Mouse (Mus musculus) layer of hippocampus, adult 9-10 months (tissue): ENCODE data around the gene Gm11027.
"Not testable (repeated sequence)": the region's sequence is repeated elsewhere in the genome, so short reads cannot be mapped to it uniquely, and the experiment has no call there.

Source experiments
- DNase-seq: peaks from one replicate; pipeline ENCODE4 v3.0.0; 2022; ENCODE audit warnings: low spot score

The Gm11027 gene

GRCm38 (mm10) chr12:116275086-116275485 is at the start of gene Gm11027:
Gm11027 (plus strand) TSS chr12:116275386.
- not testable (repeated sequence) for DNase-seq

- no peak for DNase-seq
Observed at GRCm38 (mm10) chr12:116226289-116227057, 48.7 kb upstream of the Gm11027 start.

DNA sequence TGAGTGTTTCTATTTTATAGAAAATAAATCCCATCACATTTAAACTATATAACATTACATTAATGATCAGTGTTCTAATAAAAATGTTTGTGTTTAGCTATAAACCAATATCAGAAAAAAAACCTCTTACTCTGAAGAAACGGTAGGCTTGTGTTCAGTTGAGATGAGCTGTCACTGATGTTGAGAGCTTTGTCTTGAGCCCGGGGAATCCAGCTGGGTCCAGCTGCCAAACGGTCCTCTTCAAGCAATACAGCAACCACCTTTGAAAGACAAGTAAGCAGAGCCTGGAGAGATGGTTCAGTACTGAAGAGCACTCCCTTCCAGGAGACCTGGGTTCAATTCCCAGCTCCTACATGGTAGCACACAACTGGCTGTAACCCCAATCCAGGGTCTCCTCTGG is 45.7 kb upstream of the Gm11027 start:
- no peak for DNase-seq

DNA sequence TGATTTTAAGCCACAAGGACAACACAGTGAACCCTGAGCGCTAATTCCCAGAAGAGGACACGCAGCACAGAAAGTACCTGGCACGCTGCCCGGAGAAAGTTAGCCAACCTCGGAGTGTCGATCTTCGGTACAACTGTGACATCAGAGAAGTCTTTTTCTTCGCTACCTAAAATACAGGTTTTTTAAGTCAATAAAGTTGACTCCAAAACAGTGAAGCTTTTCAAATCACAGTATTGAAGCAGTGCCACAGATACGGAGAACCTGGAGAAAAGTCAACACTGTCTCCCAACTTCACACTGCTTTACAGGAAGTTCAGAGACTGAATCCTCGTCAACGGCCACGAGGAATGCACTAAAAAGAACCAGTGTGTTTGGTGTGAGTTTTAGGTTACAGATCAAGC is 43.6 kb upstream of the Gm11027 start:
- DNase-seq: no peak

- DNase-seq: no peak
Observed at GRCm38 (mm10) chr12:116232061-116232460, 43.1 kb upstream of the Gm11027 start.

- DNase-seq: no peak
Observed at GRCm38 (mm10) chr12:116235356-116235755, 39.8 kb upstream of the Gm11027 start.

GRCm38 (mm10) chr12:116236658-116237057 is 38.5 kb upstream of the Gm11027 start:
- DNase-seq: no peak

GRCm38 (mm10) chr12:116238370-116238769 is 36.8 kb upstream of the Gm11027 start:
- no peak for DNase-seq

- no peak for DNase-seq
Observed at GRCm38 (mm10) chr12:116238803-116239202, 36.4 kb upstream of the Gm11027 start.

DNA sequence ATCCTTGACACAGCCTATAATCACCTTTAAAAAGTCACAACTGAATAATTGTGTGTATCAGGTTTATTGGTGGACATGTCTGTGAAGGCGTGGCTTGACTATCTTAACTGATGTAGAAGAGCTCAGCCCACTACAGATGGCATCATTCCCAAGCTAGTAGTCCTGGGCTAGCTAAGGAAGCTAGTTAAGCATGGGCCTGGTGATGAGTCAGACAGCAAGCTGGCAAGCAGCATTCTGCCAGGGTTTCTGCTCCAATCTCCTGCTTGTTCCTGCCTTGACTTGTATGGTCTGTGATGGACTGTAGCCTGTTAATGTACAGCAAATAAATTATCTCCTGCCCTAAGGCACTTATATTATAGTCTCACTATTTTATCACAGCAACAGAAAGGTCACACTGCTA is 30.6 kb upstream of the Gm11027 start:
- no peak for DNase-seq

DNA sequence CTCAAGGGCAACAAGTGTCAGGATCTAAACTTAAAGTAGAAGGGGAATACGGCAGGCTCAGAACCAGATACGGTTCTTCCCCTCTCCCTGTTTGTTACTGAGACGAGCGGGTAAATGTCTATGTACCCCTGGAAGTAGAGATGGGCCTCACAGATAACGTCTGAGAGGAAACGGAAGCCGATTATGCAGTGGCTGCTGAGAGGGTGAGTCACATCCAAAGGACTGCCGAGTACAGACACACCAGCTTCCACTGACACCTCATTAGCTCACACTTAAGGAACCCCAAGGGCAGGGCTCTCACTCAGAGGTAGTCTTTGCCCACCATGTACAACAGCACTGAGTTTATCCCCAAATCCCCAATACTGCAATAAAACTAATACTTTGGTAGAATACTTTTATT is 20.5 kb upstream of the Gm11027 start:
- DNase-seq: no peak

DNA sequence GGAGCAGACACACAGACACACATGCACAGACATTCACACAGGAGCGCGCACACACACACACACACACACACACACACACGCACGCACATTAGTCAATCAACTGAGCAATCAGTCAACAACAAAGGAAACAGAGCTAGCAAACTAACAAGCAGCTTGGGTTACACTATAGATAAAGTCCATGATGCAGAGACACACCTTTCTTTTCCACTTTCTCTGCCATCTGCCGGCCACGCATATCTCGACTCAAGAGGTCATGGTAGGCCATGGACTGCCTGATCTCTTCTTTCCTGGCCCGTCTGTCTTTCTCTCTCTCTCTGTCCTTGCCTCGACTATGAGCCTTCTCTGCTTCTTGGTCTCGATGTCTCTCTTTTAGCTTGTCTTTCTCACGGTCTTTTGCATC is 19.6 kb upstream of the Gm11027 start:
- no peak for DNase-seq

DNA sequence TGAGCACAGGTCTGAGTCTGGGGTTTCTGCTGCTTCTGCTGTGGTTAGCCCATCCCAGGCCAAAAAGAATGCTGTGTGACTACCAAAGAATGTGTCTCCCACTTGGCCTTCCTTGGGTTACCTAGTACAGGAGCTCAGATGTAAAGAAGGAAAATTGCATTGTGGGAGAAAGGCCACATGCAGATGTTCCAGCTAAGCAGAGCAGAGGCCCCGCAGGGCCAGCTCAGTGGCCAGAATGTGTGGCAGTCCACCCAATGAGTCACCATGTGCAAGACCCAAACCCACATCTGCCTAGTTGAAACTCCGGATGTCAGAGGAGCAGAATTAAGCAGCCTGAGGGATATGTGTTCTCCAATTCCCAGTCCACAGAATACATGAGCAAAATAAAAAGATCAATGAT is 16.9 kb upstream of the Gm11027 start:
- DNase-seq: no peak

DNA sequence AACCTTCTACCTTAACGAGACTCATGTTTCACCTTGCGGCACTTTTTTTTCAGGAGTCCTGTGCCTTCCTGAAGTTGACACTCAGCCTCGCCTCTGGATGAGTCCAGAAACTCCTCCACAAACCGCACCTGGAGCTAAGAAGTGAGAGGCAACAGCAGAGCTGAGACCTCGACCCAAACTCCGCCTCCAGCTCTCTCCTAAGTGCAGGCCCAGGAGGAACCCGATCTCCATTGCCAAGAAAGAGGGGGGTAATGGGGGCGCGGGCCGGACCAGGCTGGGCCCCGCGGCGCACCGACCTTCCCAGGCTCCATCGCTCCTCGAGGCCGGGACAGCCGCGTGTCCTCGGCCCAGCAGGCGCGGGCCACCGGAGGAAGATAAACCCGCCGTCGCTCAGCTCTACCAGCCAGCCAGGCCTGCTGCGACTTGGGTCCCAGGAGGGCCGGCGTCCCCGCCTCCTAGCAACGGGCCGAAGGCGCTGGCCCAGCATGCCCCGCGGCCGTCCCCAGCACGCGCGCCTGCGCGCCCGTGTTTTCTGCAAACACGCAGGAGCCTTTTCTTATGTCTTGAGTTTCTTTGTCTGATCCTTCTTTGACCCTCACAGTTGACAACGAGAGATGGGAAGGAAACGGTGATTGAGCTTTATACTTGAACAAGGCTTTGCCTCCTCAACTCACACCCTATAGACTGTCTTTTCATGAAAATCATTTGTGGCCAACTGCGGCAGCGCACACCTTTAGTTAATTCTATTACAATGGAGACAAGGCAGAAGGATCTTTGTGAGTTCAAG is 12.4 kb upstream of the Gm11027 start, which contains the start of gene Wdr60:
TSS of gene Wdr60 (minus strand) at position 468 of the 787 bp plus-strand sequence.
- peak; percentile 59 for DNase-seq

GRCm38 (mm10) chr12:116264756-116265155 is 10.4 kb upstream of the Gm11027 start:
- DNase-seq: no peak

- DNase-seq: no peak
Observed at GRCm38 (mm10) chr12:116265275-116265674, 9.9 kb upstream of the Gm11027 start.

DNA sequence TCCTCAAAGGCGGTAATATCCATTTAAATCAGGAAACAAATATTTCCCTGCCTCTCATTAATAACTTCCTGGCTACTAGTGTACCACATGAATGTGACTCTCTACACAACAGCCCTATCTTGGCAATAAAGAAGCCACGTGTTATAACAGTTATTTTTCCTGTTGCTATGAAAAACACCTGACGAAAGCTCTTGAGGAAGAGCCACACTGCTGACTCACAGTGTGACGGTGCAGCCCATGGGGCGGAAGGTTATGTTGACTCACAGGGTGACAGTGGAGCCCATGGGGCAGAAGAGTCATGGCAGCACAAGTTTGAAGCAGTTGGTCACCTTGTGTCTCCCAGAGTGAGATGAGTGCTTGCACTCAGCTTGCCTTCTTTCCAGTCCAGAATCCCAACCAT is 5.7 kb upstream of the Gm11027 start:
- DNase-seq: no peak

- no peak for DNase-seq
Observed at GRCm38 (mm10) chr12:116270538-116270937, 4.6 kb upstream of the Gm11027 start.

- DNase-seq: no peak
Observed at GRCm38 (mm10) chr12:116271071-116271470, 4.1 kb upstream of the Gm11027 start.

GRCm38 (mm10) chr12:116273733-116274132 is 1.5 kb upstream of the Gm11027 start:
- DNase-seq: no peak

- no peak for DNase-seq
Observed at GRCm38 (mm10) chr12:116275631-116276030, 445 bp downstream of the Gm11027 start.

DNA sequence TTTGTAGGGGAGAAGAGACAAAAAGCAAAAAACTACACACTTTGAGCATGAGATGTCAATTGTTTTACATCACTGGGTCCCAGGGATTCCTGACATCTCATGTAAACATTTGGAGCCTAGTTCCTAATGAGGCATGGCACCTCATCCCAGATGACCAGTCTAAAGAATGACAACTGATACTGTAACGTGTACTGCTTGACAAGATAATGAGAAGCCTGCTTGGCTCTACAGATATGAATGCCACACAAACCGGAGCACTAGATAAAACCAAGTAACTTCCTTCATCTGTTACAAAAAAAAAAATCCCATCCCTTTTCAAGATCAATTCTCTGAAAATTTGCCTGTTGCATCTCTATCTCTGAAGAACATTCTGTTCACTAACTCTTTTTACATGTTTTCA is 1.8 kb downstream of the Gm11027 start:
- no peak for DNase-seq

DNA sequence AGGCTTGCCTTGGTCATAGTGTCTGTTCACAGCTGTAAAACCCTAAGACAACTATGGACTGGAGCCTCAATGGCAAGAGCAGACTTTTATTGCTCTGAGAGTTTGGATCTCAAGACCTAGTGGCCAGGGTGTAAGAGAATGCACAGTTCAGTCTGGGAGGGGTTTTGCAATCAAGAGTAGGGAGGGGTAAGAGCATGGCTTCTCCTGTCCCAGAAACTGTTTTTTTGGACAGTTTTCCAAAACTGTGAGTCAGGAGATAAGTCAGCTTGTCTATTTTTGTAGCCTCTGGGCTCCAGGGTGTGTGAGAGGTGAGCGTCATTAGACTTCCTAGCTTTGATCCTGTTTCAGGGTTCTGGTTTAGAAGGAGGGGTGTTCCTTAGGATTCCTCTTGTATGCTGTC is 3.4 kb downstream of the Gm11027 start:
- no peak for DNase-seq
